Mouse (Mus musculus) embryonic facial prominence, embryonic 10.5 days (tissue): Measurements from ENCODE around the gene Ncapg2. TPM values are rescaled to one million over a fixed set of nuclear protein-coding genes. Genes with fewer than 3 reads are reported as not detected.

Experiments used
- DNase-seq: peaks from one replicate; pipeline ENCODE4 v3.0.0-alpha.2; 2017; ENCODE audit warnings: low spot score
- H3K27ac ChIP-seq: fragments of 300-500 bp; sonication (generic); replicated peaks from 2 replicates; pipeline ENCODE4 v1.5.1; 2016; ENCODE audit warnings: mild to moderate bottlenecking
- H3K27me3 ChIP-seq: fragments of 300-500 bp; sonication (generic); replicated peaks from 2 replicates; pipeline ENCODE4 v1.6.1; 2016; ENCODE audit warnings: low read depth, mild to moderate bottlenecking; ENCODE audit not compliant: poor library complexity, severe bottlenecking
- H3K36me3 ChIP-seq: fragments of 300-500 bp; sonication (generic); replicated peaks from 2 replicates; pipeline ENCODE4 v1.6.1; 2016; ENCODE audit warnings: mild to moderate bottlenecking, moderate library complexity
- H3K4me1 ChIP-seq: fragments of 300-500 bp; sonication (generic); 2 replicates; pipeline ENCODE4 v1.6.1; 2016
- H3K4me3 ChIP-seq: fragments of 300-500 bp; sonication (generic); 2 replicates; pipeline ENCODE4 v1.5.1; 2016; ENCODE audit warnings: mild to moderate bottlenecking, moderate library complexity
- H3K9me3 ChIP-seq: fragments of 300-500 bp; sonication (generic); 2 replicates; pipeline ENCODE4 v1.6.1; 2016; ENCODE audit warnings: mild to moderate bottlenecking
- WGBS: fragments of 180-500 bp; shearing (Covaris S2); methylation state at CpG from one replicate; pipeline ENCODE4 v1.1.7; 2016; 5-methylcytosine and 5-hydroxymethylcytosine counted together
- polyA plus RNA-seq: library from polyadenylated mRNA; unstranded; fragments of >200 nt; fragmentation: Nextera tagmentation; extraction: Ambion mirVana; gene quantifications from 2 replicates; pipeline ENCODE4 v1.2.1, GENCODE M21; 2016

Gene Ncapg2
- polyA plus RNA-seq, 1 experiment from 2014 or later, result 53.1 TPM

GRCm38 (mm10) chr12:116405836-116406155 lies 594 bp downstream of the Ncapg2 start:
- peak overlapping the region; percentile 93 for H3K27ac ChIP-seq
- peaks cover 36% of the 10 kb centered on the region for H3K9me3 ChIP-seq
- peak overlapping the region; percentile 89 for H3K4me3 ChIP-seq
- peaks cover 17% of the 10 kb centered on the region for H3K4me1 ChIP-seq
- no peak for DNase-seq
- peaks cover 74% of the 10 kb centered on the region for H3K36me3 ChIP-seq
- no peaks in the 10 kb centered on the region for H3K27me3 ChIP-seq
- 14% methylated on average over 8 of the region's 8 CpGs for WGBS

- H3K36me3 ChIP-seq, result peaks cover 73% of the 10 kb centered on the region
- peaks cover 15% of the 10 kb centered on the region for H3K9me3 ChIP-seq
- WGBS, result 96% methylated on average over 5 of the region's 5 CpGs
Observed at GRCm38 (mm10) chr12:116407883-116408282, 2.7 kb downstream of the Ncapg2 start.

GRCm38 (mm10) chr12:116414941-116415340 lies 9.7 kb downstream of the Ncapg2 start:
- Histone ChIP-seq H3K36me3 (peaks cover 96% of the 10 kb centered on the region), H3K27me3 (no peaks in the 10 kb centered on the region), H3K4me3 (no peak overlapping the region), H3K27ac (no peak overlapping the region), H3K4me1 (no peaks in the 10 kb centered on the region), H3K9me3 (no peaks in the 10 kb centered on the region)
- no peak for DNase-seq
- WGBS, result 94% methylated on average over 4 of the region's 4 CpGs

More at GRCm38 (mm10) chr12:116407883-116408282, 2.7 kb downstream of the Ncapg2 start:
- Histone ChIP-seq H3K27ac (no peak overlapping the region), H3K4me1 (peaks cover 17% of the 10 kb centered on the region), H3K4me3 (no peak overlapping the region), H3K27me3 (no peaks in the 10 kb centered on the region)
- no peak for DNase-seq

- Histone ChIP-seq H3K4me3 (no peak overlapping the region), H3K4me1 (no peaks in the 10 kb centered on the region), H3K27me3 (no peaks in the 10 kb centered on the region), H3K9me3 (no peaks in the 10 kb centered on the region), H3K27ac (no peak overlapping the region), H3K36me3 (peaks cover 96% of the 10 kb centered on the region)
- DNase-seq, result no peak
- 84% methylated on average over 1 of the region's 1 CpGs for WGBS
Observed at GRCm38 (mm10) chr12:116416514-116416913, 11.3 kb downstream of the Ncapg2 start.

- no peak for DNase-seq
- Histone ChIP-seq H3K36me3 (peaks cover 100% of the 10 kb centered on the region), H3K27ac (no peak overlapping the region), H3K4me1 (no peaks in the 10 kb centered on the region), H3K9me3 (no peaks in the 10 kb centered on the region), H3K4me3 (no peak overlapping the region), H3K27me3 (no peaks in the 10 kb centered on the region)
- 94% methylated on average over 2 of the region's 2 CpGs for WGBS
Observed at GRCm38 (mm10) chr12:116421656-116422055, 16.5 kb downstream of the Ncapg2 start.

- Histone ChIP-seq H3K27me3 (no peaks in the 10 kb centered on the region), H3K9me3 (no peaks in the 10 kb centered on the region), H3K36me3 (peaks cover 100% of the 10 kb centered on the region), H3K4me1 (no peaks in the 10 kb centered on the region), H3K27ac (no peak overlapping the region), H3K4me3 (no peak overlapping the region)
- WGBS, result 88% methylated on average over 2 of the region's 2 CpGs
- DNase-seq, result no peak
Observed at GRCm38 (mm10) chr12:116425392-116425791, 20.2 kb downstream of the Ncapg2 start.

GRCm38 (mm10) chr12:116433742-116434141 lies 28.5 kb downstream of the Ncapg2 start:
- Histone ChIP-seq H3K27ac (no peak overlapping the region), H3K36me3 (peaks cover 95% of the 10 kb centered on the region), H3K27me3 (no peaks in the 10 kb centered on the region), H3K4me1 (no peaks in the 10 kb centered on the region), H3K9me3 (no peaks in the 10 kb centered on the region), H3K4me3 (no peak overlapping the region)
- DNase-seq, result no peak
- 93% methylated on average over 2 of the region's 2 CpGs for WGBS

- WGBS, result 92% methylated on average over 2 of the region's 2 CpGs
- H3K4me1 ChIP-seq, result no peaks in the 10 kb centered on the region
- H3K27ac ChIP-seq, result no peak overlapping the region
- no peaks in the 10 kb centered on the region for H3K9me3 ChIP-seq
- no peak for DNase-seq
- H3K36me3 ChIP-seq, result peaks cover 95% of the 10 kb centered on the region
- H3K4me3 ChIP-seq, result no peak overlapping the region
- H3K27me3 ChIP-seq, result no peaks in the 10 kb centered on the region
Observed at GRCm38 (mm10) chr12:116435232-116435631, 30.0 kb downstream of the Ncapg2 start.

GRCm38 (mm10) chr12:116436125-116436524 lies 30.9 kb downstream of the Ncapg2 start:
- DNase-seq, result no peak
- Histone ChIP-seq H3K9me3 (no peaks in the 10 kb centered on the region), H3K4me1 (no peaks in the 10 kb centered on the region), H3K36me3 (peaks cover 95% of the 10 kb centered on the region), H3K4me3 (no peak overlapping the region), H3K27me3 (no peaks in the 10 kb centered on the region), H3K27ac (no peak overlapping the region)
- WGBS, result 96% methylated on average over 3 of the region's 3 CpGs

GRCm38 (mm10) chr12:116438591-116438990 lies 33.4 kb downstream of the Ncapg2 start:
- WGBS, result 88% methylated on average over 5 of the region's 5 CpGs
- no peaks in the 10 kb centered on the region for H3K27me3 ChIP-seq
- no peak for DNase-seq
- H3K4me1 ChIP-seq, result no peaks in the 10 kb centered on the region
- peaks cover 97% of the 10 kb centered on the region for H3K36me3 ChIP-seq
- H3K9me3 ChIP-seq, result no peaks in the 10 kb centered on the region
- H3K4me3 ChIP-seq, result no peak overlapping the region
- H3K27ac ChIP-seq, result no peak overlapping the region

GRCm38 (mm10) chr12:116442184-116442583 lies 37.0 kb downstream of the Ncapg2 start:
- Histone ChIP-seq H3K27ac (no peak overlapping the region), H3K27me3 (no peaks in the 10 kb centered on the region), H3K4me1 (no peaks in the 10 kb centered on the region), H3K36me3 (peaks cover 99% of the 10 kb centered on the region), H3K4me3 (no peak overlapping the region), H3K9me3 (no peaks in the 10 kb centered on the region)
- no peak for DNase-seq
- 90% methylated on average over 3 of the region's 3 CpGs for WGBS

- Histone ChIP-seq H3K36me3 (peaks cover 92% of the 10 kb centered on the region), H3K27me3 (no peaks in the 10 kb centered on the region), H3K4me3 (no peak overlapping the region), H3K4me1 (no peaks in the 10 kb centered on the region), H3K27ac (no peak overlapping the region), H3K9me3 (no peaks in the 10 kb centered on the region)
- WGBS, result 88% methylated on average over 2 of the region's 2 CpGs
- DNase-seq, result no peak
Observed at GRCm38 (mm10) chr12:116449536-116449935, 44.3 kb downstream of the Ncapg2 start.

GRCm38 (mm10) chr12:116460379-116461065 lies 55.3 kb downstream of the Ncapg2 start:
- Histone ChIP-seq H3K27ac (no peak overlapping the region), H3K4me1 (no peaks in the 10 kb centered on the region), H3K36me3 (peaks cover 82% of the 10 kb centered on the region), H3K9me3 (no peaks in the 10 kb centered on the region), H3K27me3 (no peaks in the 10 kb centered on the region), H3K4me3 (no peak overlapping the region)
- 95% methylated on average over 6 of the region's 6 CpGs for WGBS
- DNase-seq, result no peak
